Mouse (Mus musculus): Measurements from ENCODE around the gene Slfn1.
"Not testable (repeated sequence)": the region's sequence is repeated elsewhere in the genome, so short reads cannot be mapped to it uniquely, and the experiment has no call there.

Gene Slfn1

DNA sequence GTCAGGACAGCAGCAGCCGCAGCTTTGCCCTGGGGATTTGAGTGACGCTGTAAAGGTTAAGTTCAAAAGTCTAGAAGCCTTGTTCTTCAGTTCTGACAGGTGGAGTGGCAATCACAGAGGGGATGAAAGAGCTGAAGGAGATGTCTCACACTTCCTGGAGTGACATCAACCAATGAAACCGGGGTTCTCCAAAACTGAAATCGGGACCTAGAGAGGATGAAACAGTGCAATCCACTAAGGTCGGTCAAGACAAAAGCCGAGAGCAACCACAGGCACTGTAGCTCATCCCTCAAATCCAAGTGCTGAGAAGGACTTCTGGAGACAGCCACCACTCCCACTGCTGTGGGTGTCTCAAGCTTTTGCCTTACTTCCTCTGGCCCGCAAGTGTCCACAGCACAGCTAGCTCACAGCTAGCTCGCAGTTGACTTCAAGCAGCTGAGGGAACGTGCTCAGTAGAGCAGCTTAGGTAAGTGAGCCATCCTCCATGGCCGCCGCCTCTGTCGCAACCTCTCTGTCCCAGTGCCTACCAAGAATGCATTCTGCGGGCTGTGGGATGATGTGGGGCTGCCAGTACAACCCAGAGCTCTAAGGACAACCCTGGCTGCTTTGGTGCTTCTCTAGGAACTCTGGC lies at the start of gene Slfn1:
Slfn1 (plus strand) TSS at position 253 of the 631 bp plus-strand sequence.
- DNase-seq: no peak

DNA sequence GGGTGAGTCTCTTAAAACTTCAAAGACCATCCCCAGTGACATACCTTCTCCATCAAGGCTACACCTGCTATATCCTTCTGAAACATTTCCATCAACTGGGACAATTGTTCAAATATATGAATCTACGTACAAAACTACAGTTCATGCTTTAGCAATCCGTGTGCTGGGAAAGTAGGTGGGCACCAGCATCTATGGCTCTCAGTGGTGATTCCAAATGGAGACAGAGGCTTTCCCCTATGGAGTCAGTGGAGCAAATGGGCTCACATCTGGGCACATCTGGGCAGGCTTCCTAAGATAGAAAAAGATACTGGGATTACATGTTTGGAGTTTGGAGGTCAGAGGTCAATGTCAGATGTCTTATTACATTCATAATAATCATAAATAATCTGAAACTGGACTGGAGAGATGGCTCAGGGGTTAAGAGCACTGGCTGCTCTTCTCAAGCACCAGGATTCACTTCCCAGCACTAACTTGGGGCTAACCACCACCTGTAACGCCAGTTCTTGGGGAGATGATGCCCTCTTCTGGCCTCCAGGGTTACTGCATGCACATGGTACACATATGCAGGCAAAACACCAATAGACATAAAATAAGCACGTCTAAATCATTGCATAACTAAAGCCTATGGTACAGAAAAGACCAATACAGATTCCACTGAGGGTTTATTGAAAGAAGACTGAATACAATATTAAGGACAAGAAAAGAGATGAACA lies 48.5 kb upstream of the Slfn1 start:
- no peak for DNase-seq

DNA sequence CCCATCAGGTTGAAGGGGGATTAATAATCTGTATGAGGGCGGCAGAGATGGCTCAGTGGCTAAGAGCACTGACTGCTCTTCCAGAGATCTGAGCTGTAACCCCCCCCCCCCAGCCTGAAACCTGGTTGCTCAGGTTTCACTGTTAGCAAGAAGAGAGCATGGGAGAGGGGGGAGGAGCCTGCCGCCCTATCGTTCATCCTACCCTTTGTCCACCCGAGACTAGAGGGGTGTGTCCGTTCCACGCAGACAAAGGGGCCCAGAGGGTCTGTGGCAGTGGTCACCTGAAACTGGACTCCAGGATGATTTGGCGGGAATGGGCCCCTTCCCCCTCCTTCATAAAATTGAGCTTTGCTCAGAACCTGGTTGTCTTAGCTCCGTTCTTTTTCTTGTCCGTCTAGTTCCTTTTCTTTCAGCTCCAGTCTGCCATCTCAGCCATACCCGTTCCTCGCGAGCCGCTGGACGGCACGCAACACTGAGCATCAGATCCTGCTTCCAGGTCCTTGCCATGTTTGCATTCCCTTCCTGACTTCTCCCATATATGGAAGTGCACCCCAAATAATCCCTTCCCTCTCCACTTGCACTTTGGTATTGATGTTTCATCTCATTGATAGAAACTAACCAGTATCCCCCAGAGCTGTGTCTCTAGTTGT lies 46.2 kb upstream of the Slfn1 start:
- DNase-seq: no peak

DNA sequence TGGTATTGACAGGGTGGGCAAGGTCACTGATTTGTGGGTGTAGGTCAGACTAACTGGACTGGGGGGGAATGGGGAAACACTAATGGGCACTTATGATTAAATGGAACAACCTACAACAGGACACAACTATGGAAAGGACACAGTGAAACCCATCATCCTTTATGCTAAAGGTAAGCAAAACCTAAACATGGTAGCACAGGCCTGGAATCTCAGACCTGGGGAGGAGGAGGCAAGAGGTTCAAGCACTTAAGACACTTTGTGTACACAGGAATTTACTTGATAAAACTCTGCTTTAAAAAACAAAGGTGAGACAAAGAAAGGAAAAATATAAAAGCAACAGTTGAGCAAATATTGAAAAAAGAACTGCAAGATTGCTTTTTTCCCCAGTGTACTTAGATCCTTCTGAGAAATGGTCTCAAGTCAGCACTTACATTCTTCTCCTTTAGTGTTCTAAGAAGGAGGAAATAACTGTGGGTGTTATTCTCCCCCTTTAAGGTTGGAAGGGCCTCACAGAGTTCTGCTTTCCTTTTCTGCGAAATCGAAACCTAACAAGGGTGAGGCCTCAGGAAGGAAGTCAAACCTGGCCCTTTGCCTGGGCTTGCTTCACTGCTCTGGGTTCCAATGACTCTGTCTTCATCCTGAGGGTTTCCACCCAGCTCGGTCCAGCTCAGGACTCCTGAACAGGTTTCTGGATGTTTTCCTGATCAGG lies 38.8 kb upstream of the Slfn1 start:
- DNase-seq: no peak

DNA sequence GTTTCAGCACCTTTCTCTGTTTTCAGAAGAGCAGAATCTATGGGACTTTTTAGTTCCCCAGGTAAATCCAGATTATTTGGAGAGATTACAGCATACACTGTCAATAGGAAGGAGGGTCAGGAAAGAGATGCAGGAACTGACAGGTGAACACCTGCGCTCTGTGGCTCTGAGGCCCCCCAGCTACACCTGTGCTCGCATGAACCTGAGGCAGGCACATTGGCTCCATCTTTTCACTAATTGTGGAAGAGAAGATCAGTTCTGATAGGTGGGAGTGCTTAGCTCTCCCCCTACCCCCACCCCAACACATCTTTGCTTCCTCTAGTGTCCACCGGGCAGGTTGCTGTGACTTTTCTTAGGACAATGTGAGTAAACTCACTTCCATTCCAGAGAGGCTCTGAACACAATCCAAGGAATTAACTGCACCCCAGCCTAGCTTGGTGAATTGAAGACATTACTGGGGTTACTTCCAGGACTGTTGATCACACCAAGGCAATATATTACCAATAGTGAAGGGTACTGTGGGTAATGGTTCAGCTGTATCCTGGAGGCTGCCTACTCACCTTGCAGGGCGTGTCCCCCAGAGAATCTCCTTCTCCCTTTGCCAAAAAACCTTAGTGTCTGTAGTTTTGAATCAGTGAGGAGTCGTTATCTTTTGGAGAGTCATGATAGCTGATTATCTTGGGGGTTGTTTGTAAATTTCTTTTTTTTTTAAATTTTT lies 38.1 kb upstream of the Slfn1 start:
- no peak for DNase-seq

DNA sequence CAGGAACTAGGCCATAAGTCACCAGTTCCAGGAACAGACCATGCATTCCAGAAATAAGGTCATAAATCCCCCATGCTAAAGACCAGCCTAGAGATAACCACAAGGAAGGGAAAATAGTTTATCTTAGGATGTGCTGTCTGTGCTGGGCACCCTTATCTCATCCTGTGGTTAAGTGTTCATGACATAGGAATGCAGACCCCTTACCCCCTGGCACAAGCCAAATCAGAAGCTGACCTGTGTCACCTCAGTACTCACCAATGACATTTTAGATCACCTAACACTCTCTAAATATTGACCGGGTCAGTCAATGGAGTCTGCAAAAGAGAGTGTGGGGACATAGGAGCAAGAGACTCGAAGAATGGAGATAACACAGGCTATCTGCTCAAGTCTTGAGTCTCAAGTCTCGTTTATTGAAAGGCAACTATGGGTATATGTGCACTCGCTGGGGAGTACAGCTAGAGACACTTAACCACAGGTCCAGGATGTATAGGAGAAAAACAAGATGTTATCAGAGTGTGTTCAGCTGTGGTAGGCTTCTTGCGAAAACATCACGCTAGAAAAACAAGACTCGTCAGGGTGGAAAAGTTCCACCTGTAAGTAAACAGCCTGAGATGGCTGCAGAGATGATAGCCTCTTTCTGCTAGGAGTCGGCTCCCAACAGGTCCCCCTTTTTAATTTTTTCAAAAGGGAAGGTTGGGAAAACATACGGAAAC lies 37.0 kb upstream of the Slfn1 start:
- no peak for DNase-seq

DNA sequence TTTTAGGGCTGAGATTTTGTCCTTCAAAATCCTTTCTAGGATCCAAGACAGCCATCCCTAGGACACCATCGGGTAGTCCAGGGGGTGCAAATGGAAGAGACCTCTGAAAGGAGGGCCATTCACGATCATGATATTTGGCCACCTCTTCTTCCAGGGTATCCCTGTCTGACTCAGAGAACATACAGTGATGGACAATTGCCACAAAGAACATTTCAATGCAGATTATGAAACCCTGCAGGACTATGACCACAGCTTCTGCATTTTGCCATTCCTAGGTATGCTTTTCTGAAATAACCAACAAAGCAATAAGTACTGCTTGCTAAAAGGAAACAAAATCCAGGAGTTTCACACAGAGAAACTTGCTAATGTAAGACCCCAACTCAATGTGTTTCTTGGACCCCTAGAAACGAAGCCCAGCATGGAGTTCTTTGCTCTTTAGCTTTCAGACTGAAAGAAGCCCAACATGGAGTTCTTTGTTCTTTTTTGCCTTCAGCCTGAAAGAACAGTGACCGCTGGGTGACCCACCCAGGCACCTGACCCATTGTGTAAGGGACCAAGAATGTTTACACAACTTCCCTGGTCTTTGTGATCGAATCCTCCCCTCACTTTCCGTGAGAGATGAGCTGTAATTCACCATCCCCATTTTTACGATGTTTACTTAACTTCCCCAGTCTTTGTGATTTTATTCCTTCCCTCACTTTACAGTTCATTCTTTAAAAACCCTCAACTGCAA lies 33.7 kb upstream of the Slfn1 start:
- DNase-seq: no peak

DNA sequence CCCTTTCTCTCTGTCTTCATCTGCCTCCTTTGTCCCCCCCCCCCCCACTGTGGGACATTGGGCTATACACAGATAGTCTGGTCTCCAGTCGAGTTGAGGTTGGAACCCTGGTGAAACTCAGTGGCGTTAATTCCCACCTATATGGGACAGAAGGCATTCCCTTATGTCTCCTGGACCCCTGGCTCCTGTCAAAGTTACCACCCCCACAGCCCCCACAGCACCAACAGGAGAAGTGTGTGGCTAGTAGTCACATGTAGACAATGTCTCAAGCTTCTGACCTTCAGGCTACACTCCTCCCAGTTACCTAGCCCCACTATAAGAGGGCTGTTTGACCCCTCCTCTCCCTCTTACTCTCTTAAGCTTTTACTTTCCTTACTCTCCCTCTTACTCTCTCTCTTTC lies 32.5 kb upstream of the Slfn1 start:
- no peak for DNase-seq

DNA sequence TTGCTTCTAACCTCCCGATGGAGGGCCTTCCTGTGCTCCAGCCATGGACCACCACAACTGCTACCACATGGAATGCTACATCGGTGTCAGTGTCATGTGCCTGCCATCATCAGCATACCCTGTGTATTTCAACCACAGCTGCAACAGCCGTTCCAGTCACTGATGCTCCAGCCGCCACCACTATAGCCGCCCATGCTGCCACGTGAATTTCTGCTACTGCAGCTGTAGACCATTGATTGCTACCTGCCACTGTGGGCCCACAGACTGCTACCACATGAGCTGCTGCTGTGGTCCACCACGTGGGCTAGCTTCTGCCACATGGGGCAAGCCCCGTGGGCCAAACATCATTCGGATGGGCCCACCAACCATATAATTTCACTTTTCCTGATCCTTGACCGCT lies 31.9 kb upstream of the Slfn1 start:
- DNase-seq: no peak

DNA sequence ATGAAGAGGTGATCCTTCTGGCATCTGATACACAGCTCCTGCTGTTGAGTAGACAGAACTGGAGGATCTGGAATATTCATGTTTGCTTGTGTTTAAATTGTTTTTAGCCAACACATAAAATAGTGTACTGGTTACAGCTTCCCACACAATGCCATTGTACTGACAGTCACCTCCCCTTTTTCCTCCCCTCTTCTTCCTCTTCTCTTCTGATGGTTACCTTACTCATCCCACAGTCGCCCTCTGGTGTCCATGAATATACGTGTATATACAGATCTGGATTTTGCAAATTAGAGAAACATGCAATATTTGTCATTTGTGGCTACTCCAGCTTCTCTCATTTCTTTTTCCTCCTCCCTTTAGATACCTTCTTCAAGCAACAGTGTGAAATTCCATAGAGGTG lies 1.5 kb upstream of the Slfn1 start:
- DNase-seq: no peak

DNA sequence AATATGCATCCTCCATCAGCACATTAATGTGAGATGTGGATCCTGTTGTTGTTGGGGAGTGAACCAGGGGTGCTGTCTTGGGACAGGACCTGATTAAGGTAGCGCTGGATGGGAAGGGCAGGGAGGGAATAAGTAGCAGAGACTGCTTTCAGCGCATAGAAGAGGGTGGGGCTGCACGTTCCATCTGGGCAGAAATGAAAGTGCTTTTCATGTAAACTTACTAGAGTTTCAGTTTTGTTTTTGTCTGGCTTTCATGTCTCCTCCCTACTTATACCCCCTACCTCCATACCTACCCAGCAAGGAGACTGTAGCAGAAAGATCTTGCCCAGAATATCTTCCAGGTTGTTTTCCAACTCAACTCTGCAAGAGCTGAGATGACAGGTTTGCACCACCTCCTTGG lies 1.4 kb downstream of the Slfn1 start:
- no peak for DNase-seq

DNA sequence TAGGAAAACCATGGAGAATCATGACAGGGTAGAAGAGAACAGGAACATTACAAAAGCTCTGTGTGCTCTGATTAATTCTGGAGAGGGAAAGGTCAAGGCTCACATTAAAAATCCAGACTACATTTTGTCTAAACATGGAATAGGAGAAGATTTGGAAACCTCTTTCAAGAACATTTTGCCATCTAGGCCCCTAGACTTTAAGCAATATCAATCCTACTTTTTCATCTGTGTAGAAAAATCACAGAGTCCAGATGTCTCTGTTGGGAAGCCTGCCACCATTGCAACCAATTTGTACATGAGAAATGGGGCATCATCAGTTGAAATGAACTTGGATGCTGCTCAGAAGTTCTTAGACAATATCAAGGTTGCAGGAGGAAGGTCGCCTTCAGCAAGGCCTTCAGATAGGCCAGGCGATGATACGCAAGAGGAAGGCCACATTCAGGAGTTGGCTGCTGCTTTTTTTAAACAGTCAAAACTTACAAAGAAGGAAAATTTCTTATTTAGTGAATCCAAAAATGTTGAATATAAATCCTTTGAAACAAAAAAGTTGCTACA lies 4.6 kb downstream of the Slfn1 start:
- DNase-seq: no peak

DNA sequence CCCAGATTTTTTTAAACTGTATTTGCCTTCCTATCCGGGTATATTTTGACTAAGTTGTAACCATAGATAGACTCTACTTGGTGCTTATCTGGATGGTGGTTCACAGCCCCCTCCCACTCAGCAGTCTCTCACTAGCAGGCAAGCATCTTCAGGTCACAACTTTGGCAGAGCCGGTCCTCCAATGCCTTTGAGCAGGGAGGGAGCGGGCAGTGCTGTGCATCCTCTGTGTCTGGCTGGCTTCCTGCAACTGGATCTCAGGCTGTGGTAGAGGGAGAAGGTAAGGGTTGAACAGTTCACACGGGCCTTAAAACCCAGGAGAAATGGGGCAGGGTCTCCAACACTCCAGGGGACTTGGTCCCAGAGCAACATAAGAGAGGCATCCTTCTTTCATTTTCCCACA lies 6.5 kb downstream of the Slfn1 start:
- DNase-seq: no peak

DNA sequence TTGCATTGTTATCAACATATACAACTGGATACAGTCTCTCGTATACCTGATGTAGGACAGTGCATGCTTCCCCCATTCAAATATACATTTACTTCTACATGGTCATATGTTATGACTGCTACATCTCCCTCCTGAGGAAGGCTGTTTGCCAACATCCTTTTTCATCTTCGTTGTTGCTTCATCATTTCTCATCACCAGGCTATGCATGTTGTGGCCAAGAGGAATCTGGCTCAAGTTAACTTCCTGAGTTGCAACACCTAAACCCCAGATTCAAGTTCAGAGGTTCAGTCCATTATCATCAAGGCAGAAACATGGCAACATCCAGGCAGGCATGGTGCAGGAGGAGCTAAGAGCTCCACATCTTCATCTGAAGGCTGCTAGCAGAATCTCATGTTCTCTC lies 8.3 kb downstream of the Slfn1 start:
- no peak for DNase-seq

DNA sequence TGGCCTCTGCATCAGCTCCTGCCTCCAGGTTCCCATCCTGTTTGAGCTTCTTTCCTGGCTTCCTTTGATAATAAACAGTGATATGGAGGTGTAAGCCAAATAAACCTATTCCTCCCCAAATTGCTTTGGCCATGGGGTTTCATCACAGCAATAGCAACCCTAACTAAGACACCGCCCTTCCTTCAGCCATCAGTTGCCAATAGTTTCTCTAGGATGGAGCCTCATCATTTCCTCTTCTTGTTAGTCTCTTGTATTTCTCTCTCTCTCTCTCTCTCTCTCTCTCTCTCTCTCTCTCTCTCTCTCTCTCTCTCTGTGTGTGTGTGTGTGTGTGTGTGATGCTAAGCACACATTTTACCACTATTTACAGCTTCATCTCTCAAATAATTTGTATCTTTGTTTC lies 9.0 kb downstream of the Slfn1 start:
- not testable (repeated sequence) for DNase-seq

DNA sequence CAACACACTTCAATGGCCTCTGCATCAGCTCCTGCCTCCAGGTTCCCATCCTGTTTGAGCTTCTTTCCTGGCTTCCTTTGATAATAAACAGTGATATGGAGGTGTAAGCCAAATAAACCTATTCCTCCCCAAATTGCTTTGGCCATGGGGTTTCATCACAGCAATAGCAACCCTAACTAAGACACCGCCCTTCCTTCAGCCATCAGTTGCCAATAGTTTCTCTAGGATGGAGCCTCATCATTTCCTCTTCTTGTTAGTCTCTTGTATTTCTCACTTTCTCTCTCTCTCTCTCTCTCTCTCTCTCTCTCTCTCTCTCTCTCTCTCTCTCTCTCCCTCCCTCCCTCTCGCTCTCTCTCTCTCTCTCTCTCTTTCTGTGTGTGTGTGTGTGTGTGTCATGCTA lies 20.6 kb downstream of the Slfn1 start:
- DNase-seq: not testable (repeated sequence)

DNA sequence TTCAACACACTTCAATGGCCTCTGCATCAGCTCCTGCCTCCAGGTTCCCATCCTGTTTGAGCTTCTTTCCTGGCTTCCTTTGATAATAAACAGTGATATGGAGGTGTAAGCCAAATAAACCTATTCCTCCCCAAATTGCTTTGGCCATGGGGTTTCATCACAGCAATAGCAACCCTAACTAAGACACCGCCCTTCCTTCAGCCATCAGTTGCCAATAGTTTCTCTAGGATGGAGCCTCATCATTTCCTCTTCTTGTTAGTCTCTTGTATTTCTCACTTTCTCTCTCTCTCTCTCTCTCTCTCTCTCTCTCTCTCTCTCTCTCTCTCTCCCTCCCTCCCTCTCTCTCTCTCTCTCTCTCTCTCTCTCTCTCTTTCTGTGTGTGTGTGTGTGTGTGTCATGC lies 32.3 kb downstream of the Slfn1 start:
- not testable (repeated sequence) for DNase-seq

Measured in right cerebral cortex, postnatal 25 days (tissue).